Mouse (Mus musculus): ENCODE measurements at regions not wholly inside any gene's neighbourhood (a gene's known extent, or its start where the extent isn't known, plus 50 kb on each side); places are given as distances from the start of the nearest gene placed in this dataset.

DNA sequence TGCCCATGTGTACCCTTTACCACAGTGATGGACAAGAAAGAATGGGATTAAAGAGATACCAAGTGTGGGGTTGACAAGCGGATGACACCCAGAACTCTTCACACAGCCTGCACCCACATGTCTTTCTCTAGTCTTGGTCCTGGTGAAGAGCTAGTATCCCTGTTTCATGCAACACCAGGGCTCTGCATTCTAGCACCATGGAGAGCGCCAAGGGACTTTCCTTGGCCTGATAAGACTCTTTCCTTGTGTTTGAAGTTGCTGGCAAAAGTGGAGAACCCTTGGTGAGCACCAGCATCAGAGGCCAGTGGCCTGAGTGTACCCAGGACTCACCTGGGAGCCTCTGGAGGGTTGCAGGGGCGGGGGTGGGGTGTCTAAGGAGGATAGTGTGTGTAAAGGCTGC is 161.7 kb upstream of the Grik3 start:
- no peak for TF ChIP-seq POLR2A (IDR thresholded peaks at IDR 0.05; ENCODE audit: low read depth, low read length)
- TF ChIP-seq CTCF (IDR thresholded peaks at IDR 0.05; ENCODE audit: extremely low read depth, insufficient read depth, insufficient read length, insufficient replicate concordance): no peak

Data from spleen, adult 2 months (tissue).